Mouse (Mus musculus) spleen, adult 18-20 months (tissue): ENCODE measurements around the gene Hmgxb4.
"Not testable (repeated sequence)": the region's sequence is repeated elsewhere in the genome, so short reads cannot be mapped to it uniquely, and the experiment has no call there.

Source experiments
- DNase-seq, 2 experiments: peaks; one replicate each; pipeline ENCODE4 v3.0.0; 2022; ENCODE audit warnings: mixed read lengths in 2 of 2

Gene Hmgxb4

GRCm38 (mm10) chr8:74993081-74993474 lies at the start of gene Hmgxb4:
Gene Hmgxb4 (plus strand): TSS chr8:74993356.
- DNase-seq, result no peak

GRCm38 (mm10) chr8:74949445-74949844 lies 43.7 kb upstream of the Hmgxb4 start:
- no peak for DNase-seq

- DNase-seq, result no peak
These were observed 29.2 kb upstream of the Hmgxb4 start for GRCm38 (mm10) chr8:74963983-74964382.

- DNase-seq, result not testable (repeated sequence)
These were observed 22.9 kb upstream of the Hmgxb4 start for GRCm38 (mm10) chr8:74970286-74970685.

GRCm38 (mm10) chr8:74971636-74972035 lies 21.5 kb upstream of the Hmgxb4 start:
- no peak for DNase-seq

- DNase-seq, result no peak
These were observed 20.8 kb upstream of the Hmgxb4 start for GRCm38 (mm10) chr8:74972322-74972883.

GRCm38 (mm10) chr8:74973121-74973869 lies 19.9 kb upstream of the Hmgxb4 start:
- no peak for DNase-seq

GRCm38 (mm10) chr8:74973904-74974303 lies 19.3 kb upstream of the Hmgxb4 start:
- no peak for DNase-seq

- no peak for DNase-seq
These were observed 15.7 kb upstream of the Hmgxb4 start for GRCm38 (mm10) chr8:74977427-74977826.

- no peak for DNase-seq
These were observed 13.0 kb upstream of the Hmgxb4 start for GRCm38 (mm10) chr8:74980060-74980710.

GRCm38 (mm10) chr8:74980711-74981062 lies 12.5 kb upstream of the Hmgxb4 start:
- peak in 1 of 2 experiments; percentile 53 for DNase-seq

GRCm38 (mm10) chr8:74981809-74982208 lies 11.3 kb upstream of the Hmgxb4 start:
- no peak for DNase-seq

- no peak for DNase-seq
These were observed 5.7 kb upstream of the Hmgxb4 start for GRCm38 (mm10) chr8:74987436-74987835.

GRCm38 (mm10) chr8:74990021-74990420 lies 3.1 kb upstream of the Hmgxb4 start:
- no peak for DNase-seq

GRCm38 (mm10) chr8:74993475-74994451 lies 607 bp downstream of the Hmgxb4 start:
- peak; percentile 76 to 82 for DNase-seq

- peak in 1 of 2 experiments; percentile 9 for DNase-seq
These were observed 1.4 kb downstream of the Hmgxb4 start for GRCm38 (mm10) chr8:74994540-74994939.

GRCm38 (mm10) chr8:75000431-75000830 lies 7.3 kb downstream of the Hmgxb4 start:
- no peak for DNase-seq

GRCm38 (mm10) chr8:75008826-75009225 lies 15.7 kb downstream of the Hmgxb4 start:
- no peak for DNase-seq

- no peak for DNase-seq
These were observed 20.4 kb downstream of the Hmgxb4 start for GRCm38 (mm10) chr8:75013557-75013956.

GRCm38 (mm10) chr8:75013964-75014363 lies 20.8 kb downstream of the Hmgxb4 start:
- DNase-seq, result no peak

- no peak for DNase-seq
These were observed 22.8 kb downstream of the Hmgxb4 start for GRCm38 (mm10) chr8:75015981-75016380.

GRCm38 (mm10) chr8:75016422-75016821 lies 23.3 kb downstream of the Hmgxb4 start:
- no peak for DNase-seq
